Mouse (Mus musculus) liver, embryonic 13.5 days (tissue): Measurements from ENCODE around the gene Sacs. TPM values are rescaled to one million over a fixed set of nuclear protein-coding genes. Genes with fewer than 3 reads are reported as not detected.
A peak's percentile ranks its signal among the peaks of the same experiment; 100 is the strongest.

Experiments
- ATAC-seq: fragments of 200-750 bp; cut with Nextera tagmentation; 2 replicates; pipeline ENCODE4 v1.8.0; 2017; ENCODE audit warnings: low read depth, mild to moderate bottlenecking, moderate number of reproducible peaks, moderate library complexity
- DNase-seq: peaks from one replicate; pipeline ENCODE4 v3.0.0; 2022
- H3K27ac ChIP-seq: fragments of 300-500 bp; sonication (generic); 2 replicates; pipeline ENCODE4 v1.5.1; 2015; ENCODE audit warnings: moderate library complexity, mild to moderate bottlenecking, inconsistent platforms
- H3K27me3 ChIP-seq: fragments of 300-500 bp; sonication (generic); 2 replicates; pipeline ENCODE4 v1.6.1; 2015; ENCODE audit warnings: mild to moderate bottlenecking, inconsistent platforms
- H3K36me3 ChIP-seq: fragments of 300-500 bp; sonication (generic); 2 replicates; pipeline ENCODE4 v1.6.1; 2015; ENCODE audit warnings: mild to moderate bottlenecking, inconsistent platforms
- H3K4me1 ChIP-seq: fragments of 300-500 bp; sonication (generic); replicated peaks from 2 replicates; pipeline ENCODE4 v1.6.1; 2015; ENCODE audit warnings: inconsistent platforms
- H3K4me2 ChIP-seq: fragments of 300-500 bp; sonication (generic); 2 replicates; pipeline ENCODE4 v1.6.1; 2015; ENCODE audit warnings: inconsistent platforms, mild to moderate bottlenecking, moderate library complexity
- H3K4me3 ChIP-seq: fragments of 300-500 bp; sonication (generic); replicated peaks from 2 replicates; pipeline ENCODE4 v1.5.1; 2015; ENCODE audit warnings: mild to moderate bottlenecking, inconsistent platforms
- H3K9ac ChIP-seq: fragments of 300-500 bp; sonication (generic); 2 replicates; pipeline ENCODE4 v1.6.1; 2015; ENCODE audit warnings: mild to moderate bottlenecking, inconsistent platforms
- H3K9me3 ChIP-seq: fragments of 300-500 bp; sonication (generic); replicated peaks from 2 replicates; pipeline ENCODE4 v1.6.1; 2016; ENCODE audit warnings: inconsistent platforms
- WGBS: fragments of 180-500 bp; shearing (Covaris S2); methylation state at CpG from one replicate; pipeline ENCODE4 v1.1.7; 2015; ENCODE audit not compliant: insufficient replicate concordance; 5-methylcytosine and 5-hydroxymethylcytosine counted together
- polyA plus RNA-seq: library from polyadenylated mRNA; unstranded; fragments of >200 nt; fragmentation: Nextera tagmentation; extraction: Ambion mirVana; gene quantifications from 2 replicates; pipeline ENCODE4 v1.2.1, GENCODE M21; 2015

The Sacs gene
- polyA plus RNA-seq, 1 experiment from 2014 or later = 1.3 TPM

GRCm38 (mm10) chr14:61242611-61243010, 104.4 kb downstream of the Sacs start:
- no peak overlapping the region for H3K4me2 ChIP-seq
- no peaks in the 10 kb centered on the region for H3K27me3 ChIP-seq
- H3K4me1 ChIP-seq = no peaks in the 10 kb centered on the region
- no peak overlapping the region for H3K4me3 ChIP-seq
- H3K27ac ChIP-seq = no peak overlapping the region
- 25% methylated on average over 6 of the region's 6 CpGs for WGBS
- ATAC-seq = no peak
- no peaks in the 10 kb centered on the region for H3K9me3 ChIP-seq
- no peak for DNase-seq
- no peaks in the 10 kb centered on the region for H3K36me3 ChIP-seq
- no peak overlapping the region for H3K9ac ChIP-seq

- Histone ChIP-seq H3K4me2 (no peak overlapping the region), H3K4me3 (no peak overlapping the region), H3K9me3 (peaks cover 4% of the 10 kb centered on the region; the same call in 1 of the 2 replicates), H3K27ac (no peak overlapping the region), H3K9ac (no peak overlapping the region), H3K27me3 (no peaks in the 10 kb centered on the region), H3K36me3 (no peaks in the 10 kb centered on the region), H3K4me1 (no peaks in the 10 kb centered on the region)
- DNase-seq (no peak), ATAC-seq (no peak)
- 67% methylated on average over 3 of the region's 3 CpGs for WGBS
Observed at GRCm38 (mm10) chr14:61246444-61246843, 108.2 kb downstream of the Sacs start.

- ATAC-seq = no peak
Observed at GRCm38 (mm10) chr14:61252596-61253388, 114.5 kb downstream of the Sacs start.

GRCm38 (mm10) chr14:61258352-61258751, 120.1 kb downstream of the Sacs start, which contains the start of gene Sgcg:
Gene Sgcg, minus strand, starts transcription at chr14:61258490.
- Histone ChIP-seq H3K9ac (no peak within 1 kb of the TSS), H3K27ac (no peak within 1 kb of the TSS), H3K4me3 (no peak within 1 kb of the TSS), H3K27me3 (no peaks in the 10 kb centered on the region), H3K9me3 (no peaks in the 10 kb centered on the region), H3K4me2 (no peak within 1 kb of the TSS), H3K4me1 (no peaks in the 10 kb centered on the region), H3K36me3 (no peaks in the 10 kb centered on the region)
- DNase-seq (no peak), ATAC-seq (no peak)
- WGBS = 51% methylated on average over 11 of the region's 11 CpGs

More at GRCm38 (mm10) chr14:61252596-61253388, 114.5 kb downstream of the Sacs start:
- Histone ChIP-seq H3K9ac (no peak overlapping the region), H3K27ac (no peak overlapping the region), H3K4me1 (no peaks in the 10 kb centered on the region), H3K4me3 (no peak overlapping the region), H3K27me3 (no peaks in the 10 kb centered on the region), H3K4me2 (no peak overlapping the region), H3K9me3 (peaks cover 3% of the 10 kb centered on the region; the same call in 1 of the 2 replicates), H3K36me3 (no peaks in the 10 kb centered on the region)
- 67% methylated on average over 15 of the region's 15 CpGs for WGBS
- DNase-seq = no peak

GRCm38 (mm10) chr14:61259084-61259483, 120.8 kb downstream of the Sacs start:
- H3K27ac ChIP-seq = no peak overlapping the region
- no peak overlapping the region for H3K9ac ChIP-seq
- H3K4me3 ChIP-seq = no peak overlapping the region
- no peaks in the 10 kb centered on the region for H3K4me1 ChIP-seq
- no peaks in the 10 kb centered on the region for H3K36me3 ChIP-seq
- H3K4me2 ChIP-seq = no peak overlapping the region
- 50% methylated on average over 3 of the region's 3 CpGs for WGBS
- H3K27me3 ChIP-seq = no peaks in the 10 kb centered on the region
- no peak for DNase-seq
- no peaks in the 10 kb centered on the region for H3K9me3 ChIP-seq
- no peak for ATAC-seq

- DNase-seq (no peak), ATAC-seq (no peak)
- Histone ChIP-seq H3K9ac (no peak overlapping the region), H3K9me3 (no peaks in the 10 kb centered on the region), H3K27ac (no peak overlapping the region), H3K36me3 (no peaks in the 10 kb centered on the region), H3K4me3 (no peak overlapping the region), H3K4me2 (no peak overlapping the region), H3K4me1 (no peaks in the 10 kb centered on the region), H3K27me3 (peaks cover 19% of the 10 kb centered on the region)
- WGBS = 57% methylated on average over 5 of the region's 5 CpGs
Observed at GRCm38 (mm10) chr14:61267908-61268475, 129.7 kb downstream of the Sacs start.

GRCm38 (mm10) chr14:61274414-61275198, 136.3 kb downstream of the Sacs start:
- WGBS = 9% methylated on average over 38 of the region's 38 CpGs
- Histone ChIP-seq H3K4me3 (peak overlapping the region; percentile 25), H3K27me3 (peaks cover 51% of the 10 kb centered on the region), H3K36me3 (no peaks in the 10 kb centered on the region), H3K4me2 (peak overlapping the region; percentile 29), H3K4me1 (no peaks in the 10 kb centered on the region), H3K27ac (no peak overlapping the region), H3K9ac (no peak overlapping the region), H3K9me3 (no peaks in the 10 kb centered on the region)
- ATAC-seq = no peak
- no peak for DNase-seq

GRCm38 (mm10) chr14:61277285-61277684, 139.0 kb downstream of the Sacs start:
- Histone ChIP-seq H3K4me3 (no peak overlapping the region), H3K9ac (no peak overlapping the region), H3K36me3 (no peaks in the 10 kb centered on the region), H3K9me3 (no peaks in the 10 kb centered on the region), H3K27me3 (peaks cover 39% of the 10 kb centered on the region), H3K27ac (no peak overlapping the region), H3K4me1 (no peaks in the 10 kb centered on the region), H3K4me2 (no peak overlapping the region)
- WGBS = 13% methylated on average over 1 of the region's 1 CpGs
- no peak for ATAC-seq
- DNase-seq = no peak

GRCm38 (mm10) chr14:61278676-61279300, 140.5 kb downstream of the Sacs start:
- Histone ChIP-seq H3K36me3 (no peaks in the 10 kb centered on the region), H3K27me3 (peaks cover 27% of the 10 kb centered on the region), H3K4me1 (no peaks in the 10 kb centered on the region), H3K4me2 (no peak overlapping the region), H3K9ac (no peak overlapping the region), H3K27ac (no peak overlapping the region), H3K4me3 (no peak overlapping the region), H3K9me3 (no peaks in the 10 kb centered on the region)
- WGBS = 51% methylated on average over 7 of the region's 7 CpGs
- ATAC-seq (no peak), DNase-seq (no peak)

- Histone ChIP-seq H3K9ac (no peak overlapping the region), H3K27ac (no peak overlapping the region), H3K9me3 (no peaks in the 10 kb centered on the region), H3K36me3 (no peaks in the 10 kb centered on the region), H3K4me1 (peaks cover 7% of the 10 kb centered on the region), H3K4me3 (peak overlapping the region; percentile 2; the same call in 1 of the 2 replicates), H3K4me2 (peak overlapping the region; percentile 53), H3K27me3 (no peaks in the 10 kb centered on the region)
- ATAC-seq (no peak), DNase-seq (no peak)
- 20% methylated on average over 19 of the region's 19 CpGs for WGBS
Observed at GRCm38 (mm10) chr14:61288606-61289286, 150.5 kb downstream of the Sacs start.
